Mouse (Mus musculus) olfactory bulb, adult 2 months (tissue): ENCODE results near the gene Dgat2.

ENCODE experiments used
- CTCF ChIP-seq: fragments of 200-500 bp; IDR thresholded peaks from 2 replicates; pipeline ENCODE4 v1.5.1; 2012; ENCODE audit warnings: low read depth, mild to moderate bottlenecking, low read length, moderate library complexity; ENCODE audit not compliant: insufficient read depth
- POLR2A ChIP-seq: fragments of 200-500 bp; IDR thresholded peaks from 2 replicates; pipeline ENCODE4 v1.6.1; 2012; ENCODE audit warnings: mild to moderate bottlenecking, low read depth, low read length, moderate library complexity; ENCODE audit not compliant: insufficient read depth

- TF ChIP-seq CTCF (no peak), POLR2A (no peak)
Observed at GRCm38 (mm10) chr7:99158011-99158410, 24.5 kb downstream of the Dgat2 start.
